Mouse (Mus musculus): Measurements from ENCODE around the gene Tekt1. TPM values are rescaled to one million over a fixed set of nuclear protein-coding genes. Genes with fewer than 3 reads are reported as not detected.
A peak's percentile ranks its signal among the peaks of the same experiment; 100 is the strongest.
"Not testable (repeated sequence)": the region's sequence is repeated elsewhere in the genome, so short reads cannot be mapped to it uniquely, and the experiment has no call there.

The Tekt1 gene
- total RNA-seq, 1 experiment from 2014 or later = not detected

DNA sequence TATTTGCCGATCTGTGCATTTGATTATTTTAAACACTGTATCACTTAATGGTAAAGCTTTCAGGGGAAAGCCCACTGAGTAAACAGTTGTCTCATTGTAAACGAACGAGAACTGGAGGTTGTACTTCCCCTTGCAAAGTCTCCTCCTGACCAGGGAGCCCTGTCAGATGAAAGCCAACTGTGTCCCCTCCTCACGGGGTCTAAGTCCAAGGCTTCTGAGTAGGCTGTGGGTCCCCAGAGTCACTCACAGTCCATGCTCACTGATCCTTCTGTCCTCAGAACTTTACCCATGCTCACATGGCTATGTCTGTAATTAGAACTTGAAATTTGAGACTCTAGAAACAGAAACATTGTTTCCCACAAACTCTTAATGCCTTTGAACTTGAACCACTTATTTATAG lies 12.6 kb downstream of the Tekt1 start:
- no peak for ATAC-seq (replicated peaks; ENCODE audit: insufficient number of reproducible peaks, low FRiP score, low TSS enrichment, poor library complexity, severe bottlenecking)

DNA sequence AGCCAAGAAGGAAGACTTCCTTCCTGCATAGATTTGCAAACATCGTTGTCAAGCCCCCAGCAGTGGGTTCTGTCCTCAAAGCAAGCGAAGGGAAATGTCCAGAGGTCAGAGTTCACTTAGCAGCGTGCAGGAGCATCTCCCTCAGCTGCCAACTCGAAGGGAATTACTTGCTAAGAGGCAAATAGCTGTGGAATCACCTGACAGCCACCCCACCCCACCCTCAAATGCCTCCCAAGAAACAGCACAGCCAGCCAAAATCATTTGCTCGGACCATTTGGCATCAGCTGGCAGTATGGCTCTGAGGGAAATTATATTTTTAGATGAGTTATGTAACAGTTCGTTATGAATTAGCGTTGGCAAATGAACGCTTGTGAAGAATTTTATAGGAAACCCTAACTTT lies 13.2 kb downstream of the Tekt1 start:
- ATAC-seq (replicated peaks; ENCODE audit: insufficient number of reproducible peaks, low FRiP score, low TSS enrichment, poor library complexity, severe bottlenecking) = no peak

DNA sequence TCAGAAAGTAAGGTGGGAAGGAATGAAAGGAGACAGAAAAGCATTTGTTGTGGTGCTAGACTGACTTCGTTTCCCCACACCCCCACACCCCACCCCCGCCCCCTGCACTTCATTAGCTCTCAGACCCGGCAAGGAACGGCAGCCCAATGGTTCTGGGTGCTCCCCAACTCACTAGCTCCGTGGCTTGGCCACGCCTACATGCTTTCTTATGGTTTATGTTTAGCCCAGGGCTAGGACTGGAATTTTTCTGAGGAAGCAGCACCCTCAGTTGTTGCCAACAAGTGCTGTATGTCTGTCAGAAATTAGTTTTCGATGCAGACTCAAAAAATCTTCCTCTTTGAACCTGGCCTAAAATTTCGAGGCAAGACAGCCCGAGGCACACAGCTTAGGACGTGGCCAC lies 13.7 kb downstream of the Tekt1 start:
- ATAC-seq (replicated peaks; ENCODE audit: insufficient number of reproducible peaks, low FRiP score, low TSS enrichment, poor library complexity, severe bottlenecking) = no peak

DNA sequence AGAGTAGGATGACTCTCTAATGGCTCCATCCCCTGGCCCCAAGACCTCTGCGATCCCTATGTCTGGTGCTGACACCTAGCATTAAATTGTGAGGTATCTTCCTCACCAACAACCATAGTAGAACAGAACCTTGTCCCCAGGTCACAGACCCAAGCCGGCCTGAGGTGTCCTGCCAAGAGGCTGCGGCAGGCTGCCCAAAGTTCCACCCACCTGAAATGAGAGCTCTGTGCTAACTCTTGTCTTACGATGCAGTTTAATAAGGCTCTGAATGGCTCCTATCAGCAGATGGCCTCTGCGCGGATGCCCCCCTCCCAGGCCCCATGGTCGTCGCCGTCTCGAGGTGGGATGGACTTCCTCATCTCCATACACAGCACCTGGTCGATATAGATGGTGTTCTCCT lies 17.8 kb downstream of the Tekt1 start:
- no peak for ATAC-seq (replicated peaks; ENCODE audit: insufficient number of reproducible peaks, low FRiP score, low TSS enrichment, poor library complexity, severe bottlenecking)

DNA sequence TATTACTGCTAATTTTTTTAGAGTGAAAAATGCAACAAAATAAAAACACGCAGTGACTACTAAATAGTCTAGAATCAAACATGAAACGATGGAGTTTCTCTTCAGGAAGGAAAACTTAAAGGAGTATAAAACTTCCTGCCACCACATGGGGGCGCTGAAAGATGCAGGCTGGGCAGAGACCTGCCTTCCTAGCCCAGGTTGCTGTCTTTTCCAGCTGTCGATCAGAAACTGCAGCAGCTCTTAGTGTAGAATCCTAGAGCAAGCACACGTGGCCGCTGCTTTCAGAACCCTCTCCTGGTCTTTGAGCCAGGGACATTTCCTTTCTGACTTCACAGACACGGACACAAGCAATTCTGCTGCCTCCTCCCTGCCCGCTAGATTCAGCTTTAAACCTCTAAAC lies 18.3 kb downstream of the Tekt1 start:
- ATAC-seq (replicated peaks; ENCODE audit: insufficient number of reproducible peaks, low FRiP score, low TSS enrichment, poor library complexity, severe bottlenecking) = no peak

DNA sequence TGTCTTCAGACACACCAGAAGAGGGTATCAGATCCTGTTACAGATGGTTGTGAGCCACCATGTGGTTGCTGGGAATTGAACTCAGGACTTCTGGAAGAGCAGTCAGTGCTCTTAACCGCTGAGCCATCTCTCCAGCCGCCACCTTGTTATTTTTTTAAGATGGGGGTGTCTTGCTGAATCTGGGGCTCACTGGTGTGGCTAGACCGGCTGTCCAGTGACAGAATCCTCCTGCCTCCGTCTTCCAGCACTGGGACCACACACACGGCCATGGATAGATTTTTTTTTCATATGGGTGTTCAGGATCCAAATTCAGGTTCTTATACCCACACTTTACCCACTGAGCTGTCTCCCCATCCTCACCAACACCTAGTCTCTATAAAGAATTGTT lies 19.0 kb downstream of the Tekt1 start:
- ATAC-seq (replicated peaks; ENCODE audit: insufficient number of reproducible peaks, low FRiP score, low TSS enrichment, poor library complexity, severe bottlenecking) = not testable (repeated sequence)

DNA sequence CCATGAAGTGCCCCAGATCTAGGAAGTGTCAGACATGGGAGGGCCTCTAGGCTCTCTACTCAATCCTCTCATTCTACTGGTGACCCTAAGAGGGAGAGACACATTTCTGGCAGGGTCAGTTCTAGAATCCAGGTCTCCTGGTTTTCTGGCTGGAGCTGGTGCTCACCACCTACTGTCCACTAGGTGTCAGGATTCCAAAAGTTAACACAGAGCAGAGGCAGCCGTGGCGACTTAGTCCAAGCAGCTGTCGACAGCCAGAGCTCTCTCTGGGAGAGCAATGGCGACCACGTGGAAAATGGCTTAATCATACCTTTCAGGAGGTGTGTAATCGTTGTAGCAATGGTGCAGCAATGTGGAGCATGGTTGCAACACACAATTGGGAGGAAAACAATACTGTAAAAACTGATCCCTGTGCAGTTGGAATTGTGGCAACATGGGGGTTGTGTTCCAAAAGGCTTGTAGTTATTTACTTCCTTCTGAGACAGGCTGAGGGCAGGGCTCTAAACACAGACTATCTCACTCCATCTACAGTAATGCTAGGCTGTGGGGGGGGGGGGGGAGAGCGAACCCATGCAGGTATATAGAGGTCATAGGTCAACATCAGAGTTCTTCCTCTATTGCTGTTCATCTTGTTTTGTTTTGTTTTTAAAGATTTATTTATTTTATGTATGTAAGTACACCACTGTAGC lies 19.5 kb downstream of the Tekt1 start:
- ATAC-seq (replicated peaks; ENCODE audit: insufficient number of reproducible peaks, low FRiP score, low TSS enrichment, poor library complexity, severe bottlenecking) = peak; percentile 80

DNA sequence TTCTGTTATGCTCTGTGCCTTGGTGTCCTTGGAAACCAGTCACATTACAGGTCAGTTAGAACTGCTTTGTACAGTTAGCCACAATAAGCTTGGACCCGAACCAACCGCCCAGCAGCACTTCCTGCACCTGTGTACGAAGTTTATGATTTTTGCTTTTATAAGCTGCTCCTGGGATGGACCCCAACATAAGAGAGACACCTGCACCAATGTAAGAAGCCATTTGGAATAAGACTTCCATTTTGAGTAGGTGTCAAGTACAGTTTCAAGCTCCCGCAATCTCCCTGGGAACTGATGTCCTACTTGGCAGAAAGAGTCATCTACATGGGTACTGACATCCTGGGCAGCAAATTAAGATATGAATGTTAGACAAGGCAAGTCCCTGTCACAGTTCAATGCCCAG lies 22.5 kb downstream of the Tekt1 start:
- ATAC-seq (replicated peaks; ENCODE audit: insufficient number of reproducible peaks, low FRiP score, low TSS enrichment, poor library complexity, severe bottlenecking) = no peak

DNA sequence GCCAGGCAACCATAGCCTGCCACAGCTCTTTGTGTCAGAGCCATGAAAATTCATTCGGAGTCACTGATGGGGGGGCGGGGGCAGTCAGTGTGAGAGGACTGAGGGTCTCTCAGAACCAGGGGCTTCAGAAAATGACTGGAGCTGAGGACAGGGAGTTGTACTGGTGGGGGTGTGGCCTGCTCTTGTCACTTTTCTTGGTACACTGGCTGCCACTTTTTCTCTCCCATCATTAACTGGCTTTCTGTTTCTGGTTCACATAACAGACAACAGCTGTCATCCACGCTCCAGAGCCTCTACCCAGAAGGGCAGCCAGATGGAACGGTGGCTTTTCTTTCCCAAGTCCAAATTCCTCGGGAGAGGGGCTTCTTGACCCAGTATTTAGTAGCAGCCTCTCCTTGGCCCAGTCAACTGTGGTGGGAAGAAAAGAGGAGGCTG lies 23.8 kb downstream of the Tekt1 start:
- ATAC-seq (replicated peaks; ENCODE audit: insufficient number of reproducible peaks, low FRiP score, low TSS enrichment, poor library complexity, severe bottlenecking) = no peak

DNA sequence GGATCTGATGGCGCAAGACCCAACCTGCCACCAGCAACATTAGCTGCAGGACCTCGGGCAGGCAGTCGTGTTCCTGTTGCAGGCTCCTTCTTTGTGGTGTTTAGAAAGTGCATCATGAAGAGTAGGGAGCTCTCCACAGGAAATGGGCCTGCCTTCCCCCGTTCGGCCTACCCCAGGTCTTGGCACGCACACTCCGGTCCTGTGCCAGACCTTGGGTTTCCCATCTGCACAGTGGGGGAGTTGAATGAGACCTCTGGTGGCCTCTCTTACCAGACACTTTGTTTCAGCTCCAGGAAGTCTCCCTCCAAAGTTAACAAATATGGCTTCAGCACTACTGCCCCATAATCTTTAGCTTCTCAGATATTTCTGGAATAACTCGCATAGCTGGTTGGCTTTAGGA lies 25.5 kb downstream of the Tekt1 start:
- ATAC-seq (replicated peaks; ENCODE audit: insufficient number of reproducible peaks, low FRiP score, low TSS enrichment, poor library complexity, severe bottlenecking) = no peak

DNA sequence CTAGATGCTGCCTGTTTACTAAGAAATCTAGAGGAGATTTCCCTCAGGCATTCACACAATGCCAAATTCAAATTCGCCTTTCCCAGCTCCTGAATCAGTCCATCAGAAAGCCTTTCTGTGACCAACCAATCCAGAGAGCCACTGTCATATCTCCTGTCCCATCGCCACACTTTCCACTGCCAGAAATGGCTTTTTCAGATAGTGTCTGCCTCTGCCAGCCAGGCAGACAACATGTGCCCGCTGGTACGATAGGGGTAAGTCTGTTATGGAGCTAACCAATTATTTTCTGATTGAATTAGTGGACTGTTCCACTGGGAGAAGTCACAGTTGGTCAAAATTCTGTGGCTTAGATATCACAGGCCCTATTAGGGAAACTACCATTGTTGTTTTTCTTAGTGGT lies 27.6 kb downstream of the Tekt1 start:
- no peak for ATAC-seq (replicated peaks; ENCODE audit: insufficient number of reproducible peaks, low FRiP score, low TSS enrichment, poor library complexity, severe bottlenecking)

DNA sequence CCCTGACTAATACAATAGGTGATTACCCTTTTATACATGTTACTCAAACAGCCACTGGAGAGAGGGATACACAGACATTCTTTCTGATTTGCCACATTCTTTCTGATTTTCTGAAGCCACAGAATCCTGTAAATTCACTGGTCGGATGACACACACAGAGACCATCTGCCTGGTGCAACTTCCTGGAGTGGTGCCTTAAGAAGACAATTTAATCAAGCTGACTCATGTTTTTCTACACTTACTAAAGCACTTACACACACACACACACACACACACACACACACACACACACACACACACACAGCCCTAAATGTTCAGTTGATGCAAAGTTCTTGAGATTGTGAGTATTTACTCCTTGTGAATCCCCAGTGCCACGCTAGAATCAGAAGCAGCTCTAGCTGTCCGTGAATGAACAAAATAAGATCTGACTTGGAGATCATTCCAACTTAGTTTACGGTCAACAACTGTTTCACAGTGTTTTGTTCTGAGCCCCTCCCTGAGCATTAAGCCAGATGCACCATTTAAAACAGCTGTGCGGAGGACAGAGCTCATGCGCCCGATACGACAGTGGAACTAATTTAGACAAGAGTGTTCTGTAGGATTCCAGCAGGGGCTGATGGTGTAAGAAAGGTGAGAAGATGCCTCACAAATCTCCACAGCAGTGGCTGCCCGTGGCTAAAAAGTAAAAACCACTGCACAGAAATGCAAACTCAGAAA lies 29.1 kb downstream of the Tekt1 start:
- no peak for ATAC-seq (replicated peaks; ENCODE audit: insufficient number of reproducible peaks, low FRiP score, low TSS enrichment, poor library complexity, severe bottlenecking)

DNA sequence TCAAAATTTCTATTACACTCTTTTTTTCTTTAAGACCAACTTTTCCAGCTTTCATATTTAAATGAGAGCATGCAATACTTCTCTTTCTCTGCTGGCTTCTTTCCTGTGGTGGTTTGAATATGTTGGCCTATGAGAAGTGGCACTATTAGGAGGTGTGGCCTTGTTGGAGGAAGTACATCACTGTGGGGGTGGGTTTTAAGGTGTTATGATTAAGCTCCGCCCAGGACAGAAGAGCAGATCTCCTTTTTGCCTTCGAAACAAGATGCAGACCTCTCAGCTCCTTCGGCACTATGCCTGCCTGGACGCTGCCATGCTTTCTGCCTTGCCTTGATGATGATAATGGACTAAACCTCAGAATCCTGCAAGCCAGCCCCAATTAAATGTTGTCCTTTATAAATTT lies 36.5 kb downstream of the Tekt1 start:
- no peak for ATAC-seq (replicated peaks; ENCODE audit: insufficient number of reproducible peaks, low FRiP score, low TSS enrichment, poor library complexity, severe bottlenecking)

DNA sequence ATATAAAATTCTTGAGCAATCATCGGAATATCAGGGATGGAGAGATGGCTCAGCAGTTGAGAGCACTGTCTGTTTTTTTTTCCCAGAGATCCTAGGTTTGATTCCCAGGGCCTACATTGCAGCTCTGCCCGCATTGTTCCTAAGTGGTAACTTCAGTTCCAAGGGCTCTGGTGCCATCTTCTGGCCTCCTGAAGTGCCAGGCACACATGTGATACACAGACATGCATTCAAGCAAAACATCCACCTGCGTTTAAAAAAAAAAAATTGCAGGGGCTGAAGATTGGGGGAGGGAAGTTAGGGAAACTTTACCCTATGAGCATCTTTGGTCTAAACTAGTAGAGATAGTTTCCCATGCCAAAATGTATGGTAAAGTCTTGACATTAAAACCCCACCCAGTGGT lies 37.8 kb downstream of the Tekt1 start:
- no peak for ATAC-seq (replicated peaks; ENCODE audit: insufficient number of reproducible peaks, low FRiP score, low TSS enrichment, poor library complexity, severe bottlenecking)

DNA sequence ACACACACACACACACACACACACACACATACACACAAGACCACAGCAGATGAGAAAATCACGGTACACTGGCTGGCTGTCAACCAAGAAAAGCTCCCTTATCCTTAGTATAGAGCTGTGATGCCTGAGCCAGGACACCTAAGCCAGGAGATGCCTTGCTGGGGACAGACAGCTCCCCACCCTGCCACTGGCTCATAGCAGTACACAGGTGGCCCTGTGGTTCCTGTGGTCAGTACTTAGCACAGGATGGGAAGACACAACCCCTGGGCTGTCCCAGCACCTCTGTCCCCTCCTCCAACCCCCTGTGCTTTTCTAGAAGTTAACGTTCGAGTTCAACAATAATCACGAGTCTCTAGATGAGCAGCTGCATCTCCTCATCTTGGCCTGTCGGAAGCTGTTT lies 44.2 kb downstream of the Tekt1 start:
- no peak for ATAC-seq (replicated peaks; ENCODE audit: insufficient number of reproducible peaks, low FRiP score, low TSS enrichment, poor library complexity, severe bottlenecking)

DNA sequence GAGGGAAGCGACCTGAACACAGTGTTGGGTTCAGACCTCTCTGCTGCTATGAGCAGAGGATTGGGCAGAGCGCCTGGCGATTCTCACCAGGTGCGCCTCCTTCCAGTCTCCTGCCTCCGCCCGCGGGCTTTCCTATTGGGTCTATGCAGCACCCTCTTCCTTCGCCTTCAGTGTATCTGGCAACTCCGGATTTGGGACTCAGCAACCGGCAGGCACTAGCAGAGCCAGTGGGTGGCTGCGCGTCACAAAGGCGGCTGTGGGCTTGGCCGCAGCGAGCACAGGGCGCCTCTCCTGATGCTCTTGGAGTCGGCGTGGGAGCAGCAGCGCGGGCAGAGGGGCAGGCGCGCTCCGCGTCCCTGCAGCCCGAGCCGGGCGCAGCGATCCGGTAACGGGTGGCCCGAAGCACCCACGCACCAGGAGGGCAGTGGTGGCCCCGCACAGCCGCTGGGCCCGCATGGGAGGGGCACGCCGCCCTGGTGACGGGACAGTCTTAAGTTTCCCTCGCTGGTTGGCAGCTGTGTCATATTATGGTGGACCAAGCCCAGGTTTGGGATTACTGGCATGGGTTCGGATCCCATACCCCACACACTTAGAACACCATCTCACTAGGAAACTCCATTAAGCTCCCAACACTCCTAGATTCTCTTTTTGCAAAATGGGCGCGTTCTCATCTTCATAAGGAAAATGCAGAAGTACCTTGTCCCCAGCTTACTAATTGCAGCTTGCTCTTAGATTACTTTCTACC lies 47.9 kb downstream of the Tekt1 start, which contains the start of gene Fbxo39:
Fbxo39 (plus strand) TSS at position 294 of the 745 bp plus-strand sequence.
- ATAC-seq (replicated peaks; ENCODE audit: insufficient number of reproducible peaks, low FRiP score, low TSS enrichment, poor library complexity, severe bottlenecking) = no peak

DNA sequence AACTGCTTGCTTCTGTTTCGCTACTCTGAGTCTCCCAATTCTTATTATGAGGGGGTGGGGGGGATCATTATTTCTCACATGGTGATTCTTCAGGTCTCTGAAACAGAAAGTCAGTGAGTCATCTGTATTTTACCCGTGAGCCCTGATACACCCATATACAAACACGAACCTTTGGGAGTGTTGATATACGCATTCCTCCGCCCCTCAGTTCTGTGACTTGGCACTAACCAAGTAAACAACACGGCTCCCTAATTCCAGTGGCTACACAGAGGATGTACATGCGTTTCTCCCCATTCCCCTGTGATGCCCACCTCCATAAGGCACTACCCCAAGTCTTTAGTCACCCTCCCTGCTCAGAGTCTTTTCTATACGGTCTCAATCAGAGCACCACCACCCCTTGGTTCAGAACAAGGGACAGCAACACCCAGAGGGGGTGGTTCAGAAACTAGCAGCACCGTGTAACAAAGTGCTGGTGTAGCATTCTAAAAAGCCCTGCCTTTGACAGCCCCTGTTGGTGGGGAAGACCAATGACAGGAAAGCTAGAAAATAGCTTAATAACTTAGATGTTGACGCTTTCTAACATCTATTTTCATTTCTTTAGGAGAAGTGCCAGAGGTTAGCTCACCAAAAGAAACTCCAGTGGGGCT lies 50.8 kb downstream of the Tekt1 start:
- no peak for ATAC-seq (replicated peaks; ENCODE audit: insufficient number of reproducible peaks, low FRiP score, low TSS enrichment, poor library complexity, severe bottlenecking)

DNA sequence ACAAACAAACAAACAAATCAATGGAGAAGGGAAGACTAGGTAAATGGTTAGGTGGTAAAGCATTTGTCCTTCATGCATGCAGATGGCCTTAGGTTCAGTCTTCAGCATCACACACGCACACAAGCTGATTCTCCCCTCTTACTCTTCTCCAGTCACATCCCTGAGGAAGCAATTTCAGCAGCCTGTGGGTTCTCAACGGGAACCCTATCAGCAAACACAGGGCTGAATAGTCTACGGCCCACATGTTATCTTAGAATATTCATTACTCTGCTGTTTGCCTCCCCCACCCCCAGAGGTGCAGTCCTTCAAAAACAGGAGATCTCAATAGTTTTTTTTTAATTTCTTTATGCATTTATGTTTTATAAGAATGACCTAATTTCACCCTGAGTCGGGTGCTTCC lies 51.8 kb downstream of the Tekt1 start:
- ATAC-seq (replicated peaks; ENCODE audit: insufficient number of reproducible peaks, low FRiP score, low TSS enrichment, poor library complexity, severe bottlenecking) = no peak

DNA sequence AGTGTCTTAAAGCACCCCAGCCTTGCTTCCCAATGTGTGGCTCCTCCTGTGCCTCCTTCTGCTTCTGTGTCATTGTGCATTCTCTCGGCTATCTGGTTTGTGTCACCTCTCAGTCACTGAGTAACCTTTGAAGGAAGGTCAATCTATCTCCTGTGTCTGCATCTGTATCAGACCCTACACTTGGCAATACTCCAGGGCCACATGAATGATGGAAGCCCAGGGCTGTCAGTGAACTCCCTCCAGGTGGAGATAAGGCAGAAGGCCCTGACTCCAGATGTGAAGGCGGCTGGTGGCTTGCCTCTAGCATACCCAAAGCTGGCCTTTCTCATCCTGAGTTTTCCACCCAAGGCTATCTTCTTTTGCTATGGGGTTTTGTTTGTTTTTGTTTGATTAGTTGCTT lies 53.3 kb downstream of the Tekt1 start:
- ATAC-seq (replicated peaks; ENCODE audit: insufficient number of reproducible peaks, low FRiP score, low TSS enrichment, poor library complexity, severe bottlenecking) = no peak

Data from monocyte, adult 5-6 weeks (primary cell).